Mouse (Mus musculus): ENCODE results near the gene Gm10322. TPM values are rescaled to one million over a fixed set of nuclear protein-coding genes. Genes with fewer than 3 reads are reported as not detected.

The Gm10322 gene
- total RNA-seq, 1 experiment = not detected

DNA sequence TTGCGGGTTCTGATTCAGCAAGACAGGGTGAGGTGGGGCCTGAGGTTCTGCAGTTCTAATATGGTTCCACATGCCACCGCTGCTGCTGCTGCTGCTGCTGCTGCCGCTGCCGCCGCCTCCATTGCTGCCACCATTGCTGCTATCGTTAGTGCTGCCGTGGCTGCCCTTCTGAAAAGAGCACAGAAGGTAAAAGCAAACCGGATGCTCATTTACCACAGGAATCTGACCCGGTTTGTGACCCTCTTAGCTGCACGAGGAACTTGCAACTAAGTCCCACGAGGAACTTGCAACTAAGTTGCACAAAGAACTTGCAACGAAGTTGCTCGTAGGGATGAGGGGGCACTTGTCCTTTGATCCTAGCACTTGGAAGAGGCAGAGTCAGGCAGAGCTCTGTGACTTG is 40.9 kb downstream of the Gm10322 start:
- no peak overlapping the region for H3K27ac ChIP-seq (ENCODE audit: insufficient read depth, low read depth, low read length, poor library complexity, severe bottlenecking)
- H3K4me3 ChIP-seq (ENCODE audit: insufficient read depth in 1 of 2, low read depth in 1 of 2, low read length in 2 of 2, poor library complexity in 1 of 2, severe bottlenecking in 1 of 2) = no peak overlapping the region
- no peaks in the 10 kb centered on the region for H3K36me3 ChIP-seq (ENCODE audit: control insufficient read depth, insufficient read depth, low read length, poor library complexity, severe bottlenecking)
- TF ChIP-seq ZC3H11A (IDR thresholded peaks at IDR 0.05; ENCODE audit: borderline replicate concordance, low read depth, low read length) (no peak), MAFK (IDR thresholded peaks at IDR 0.05; ENCODE audit: insufficient read depth, low read depth, low read length) (no peak), ZNF384 (IDR thresholded peaks at IDR 0.05; ENCODE audit: low read depth, low read length) (no peak)
- H3K9ac ChIP-seq (ENCODE audit: insufficient read depth, low read depth, low read length, poor library complexity, severe bottlenecking) = no peak overlapping the region
- no peak for DNase-seq (ENCODE audit: low read depth, low spot score)
- in situ Hi-C loops (cut with MboI; ENCODE audit: low sequenced_read_pairs in 2 of 2, unreplicated experiment in 2 of 2) = no loop called here
- no peaks in the 10 kb centered on the region for H3K9me3 ChIP-seq (ENCODE audit: control insufficient read depth, insufficient read depth, low read depth, low read length)
- H3K4me1 ChIP-seq (ENCODE audit: control insufficient read depth in 2 of 2, insufficient read depth in 2 of 2, low read length in 2 of 2, poor library complexity in 1 of 2) = no peaks in the 10 kb centered on the region

DNA sequence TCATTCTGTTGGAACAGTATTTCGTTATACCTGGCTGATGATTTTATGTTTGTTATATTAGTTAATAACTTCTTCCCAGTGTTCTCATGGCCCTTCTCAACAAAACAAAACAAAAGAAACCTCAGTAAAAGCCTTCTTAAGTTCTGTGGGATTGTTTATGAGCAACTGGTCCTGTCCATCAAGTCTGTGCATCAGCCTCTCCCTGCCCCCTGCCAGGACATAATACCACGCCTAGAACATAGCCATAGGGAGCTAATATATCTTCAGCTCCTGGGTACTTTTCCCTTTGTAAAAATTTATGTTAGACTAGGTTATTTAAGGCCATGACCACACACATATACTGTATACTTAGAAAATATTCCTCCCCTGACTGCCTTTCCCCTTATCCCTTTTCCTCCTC is 48.9 kb downstream of the Gm10322 start:
- H3K9me3 ChIP-seq (ENCODE audit: control insufficient read depth, insufficient read depth, low read depth, low read length) = no peaks in the 10 kb centered on the region
- H3K4me1 ChIP-seq (ENCODE audit: control insufficient read depth in 2 of 2, insufficient read depth in 2 of 2, low read length in 2 of 2, poor library complexity in 1 of 2) = no peaks in the 10 kb centered on the region
- no peaks in the 10 kb centered on the region for H3K36me3 ChIP-seq (ENCODE audit: control insufficient read depth, insufficient read depth, low read length, poor library complexity, severe bottlenecking)
- no peak overlapping the region for H3K9ac ChIP-seq (ENCODE audit: insufficient read depth, low read depth, low read length, poor library complexity, severe bottlenecking)
- H3K4me3 ChIP-seq (ENCODE audit: insufficient read depth in 1 of 2, low read depth in 1 of 2, low read length in 2 of 2, poor library complexity in 1 of 2, severe bottlenecking in 1 of 2) = no peak overlapping the region
- in situ Hi-C loops (cut with MboI; ENCODE audit: low sequenced_read_pairs in 2 of 2, unreplicated experiment in 2 of 2) = no loop called here
- TF ChIP-seq HCFC1 (IDR thresholded peaks at IDR 0.05; ENCODE audit: borderline replicate concordance, insufficient read depth, low read length) = no peak
- no peak for TF ChIP-seq MAFK (IDR thresholded peaks at IDR 0.05; ENCODE audit: insufficient read depth, low read depth, low read length)
- no peak for TF ChIP-seq CHD2 (IDR thresholded peaks at IDR 0.05; ENCODE audit: low read depth, low read length)
- TF ChIP-seq ZC3H11A (IDR thresholded peaks at IDR 0.05; ENCODE audit: borderline replicate concordance, low read depth, low read length) = no peak
- TF ChIP-seq ZNF384 (IDR thresholded peaks at IDR 0.05; ENCODE audit: low read depth, low read length) = no peak
- no peak for DNase-seq (ENCODE audit: low read depth, low spot score)
- no peak overlapping the region for H3K27ac ChIP-seq (ENCODE audit: insufficient read depth, low read depth, low read length, poor library complexity, severe bottlenecking)

DNA sequence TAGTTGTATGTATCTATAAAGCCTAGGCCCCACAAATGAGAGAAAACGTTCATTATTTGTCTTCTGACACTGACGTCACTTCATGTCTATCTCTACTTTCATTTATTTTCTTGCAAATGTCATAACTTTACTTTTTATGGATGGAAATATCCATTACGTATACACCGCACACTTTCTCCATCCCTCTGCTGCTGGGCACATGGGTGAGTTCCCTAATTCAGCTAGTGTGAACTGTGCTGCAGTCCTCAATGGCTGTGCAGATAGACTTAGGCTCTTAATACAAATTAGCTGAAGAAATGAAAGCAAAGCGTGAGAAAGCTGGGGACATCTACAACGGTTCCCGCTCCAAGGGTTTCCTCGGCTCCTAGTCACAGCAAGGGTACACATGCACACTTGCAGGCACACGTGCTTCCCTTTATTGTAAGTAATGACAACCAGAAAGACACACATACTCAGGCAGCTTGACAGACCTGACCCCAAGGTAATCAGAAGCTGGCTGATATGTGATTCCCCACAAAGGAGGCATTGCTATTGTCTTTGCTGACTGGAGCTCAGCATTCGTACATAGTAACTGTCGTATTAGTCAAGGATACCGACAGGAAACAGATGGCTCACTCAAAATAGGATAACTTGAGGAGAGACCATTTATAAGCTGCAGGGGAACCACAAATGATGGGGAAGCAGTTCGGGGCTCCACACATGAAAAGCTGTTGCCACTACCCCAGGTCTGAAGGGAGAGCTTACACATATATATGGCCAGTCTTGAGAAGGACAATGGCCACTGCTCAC is 49.8 kb downstream of the Gm10322 start:
- DNase-seq (ENCODE audit: low read depth, low spot score) = no peak
- H3K27ac ChIP-seq (ENCODE audit: insufficient read depth, low read depth, low read length, poor library complexity, severe bottlenecking) = no peak overlapping the region
- H3K4me3 ChIP-seq (ENCODE audit: insufficient read depth in 1 of 2, low read depth in 1 of 2, low read length in 2 of 2, poor library complexity in 1 of 2, severe bottlenecking in 1 of 2) = no peak overlapping the region
- no peak overlapping the region for H3K9ac ChIP-seq (ENCODE audit: insufficient read depth, low read depth, low read length, poor library complexity, severe bottlenecking)
- in situ Hi-C loops (cut with MboI; ENCODE audit: low sequenced_read_pairs in 2 of 2, unreplicated experiment in 2 of 2) = no loop called here
- no peaks in the 10 kb centered on the region for H3K9me3 ChIP-seq (ENCODE audit: control insufficient read depth, insufficient read depth, low read depth, low read length)
- no peaks in the 10 kb centered on the region for H3K36me3 ChIP-seq (ENCODE audit: control insufficient read depth, insufficient read depth, low read length, poor library complexity, severe bottlenecking)
- H3K4me1 ChIP-seq (ENCODE audit: control insufficient read depth in 2 of 2, insufficient read depth in 2 of 2, low read length in 2 of 2, poor library complexity in 1 of 2) = no peaks in the 10 kb centered on the region
- TF ChIP-seq ZNF384 (IDR thresholded peaks at IDR 0.05; ENCODE audit: low read depth, low read length) = no peak

Other genes starting within 250 kb of the Gm10322 start
- 25.8 and 26.8 TPM in 2 replicates for gene Gm10273, start 220.4 kb upstream of the Gm10322 start, total RNA-seq (2012; rRNA removed)
- gene Pla2g12b, start 212.4 kb upstream of the Gm10322 start, total RNA-seq (2012; rRNA removed) = 0.69 and 2.1 TPM in 2 replicates
- 0.05 TPM in 1 of 2 replicates, not detected in the other for gene Oit3, start 174.3 kb upstream of the Gm10322 start, total RNA-seq (2012; rRNA removed)
- 12.3 and 13.6 TPM in 2 replicates for gene Mcu, start 629 bp downstream of the Gm10322 start, total RNA-seq (2012; rRNA removed)
- gene Micu1, start 86.4 kb downstream of the Gm10322 start, total RNA-seq (2012; rRNA removed) = 21.1 and 23.6 TPM in 2 replicates

Data from ES-E14 (cell line).